Mouse (Mus musculus) liver, embryonic 14.5 days (tissue): ENCODE measurements at regions not wholly inside any gene's neighbourhood (a gene's known extent, or its start where the extent isn't known, plus 50 kb on each side); places are given as distances from the start of the nearest gene placed in this dataset.

Experiments used
- CTCF ChIP-seq: IDR thresholded peaks from 2 replicates; pipeline ENCODE4 v1.5.1; 2016; ENCODE audit warnings: antibody characterized with exemption, low read depth, control low read depth
- EP300 ChIP-seq: IDR thresholded peaks from 2 replicates; pipeline ENCODE4 v1.6.1; 2016; ENCODE audit warnings: antibody characterized with exemption, low read depth

GRCm38 (mm10) chr4:9779594-9779993, 1094.7 kb upstream of the 2610301B20Rik start:
- TF ChIP-seq EP300 (no peak), CTCF (no peak)
